Mouse (Mus musculus) cerebellum, adult 2 months (tissue): ENCODE results near the gene Gemin2.

Experiments used
- CTCF ChIP-seq: fragments of 200-500 bp; IDR thresholded peaks from 2 replicates; pipeline ENCODE4 v1.5.1; 2011; ENCODE audit warnings: low read depth, mild to moderate bottlenecking, control low read depth, low read length, moderate library complexity, borderline replicate concordance; ENCODE audit not compliant: insufficient read depth
- POLR2A ChIP-seq: fragments of 200-500 bp; IDR thresholded peaks from 2 replicates; pipeline ENCODE4 v1.6.1; 2011; ENCODE audit warnings: low read length, control low read depth, borderline replicate concordance; ENCODE audit not compliant: insufficient read depth

- no peak for TF ChIP-seq CTCF
- TF ChIP-seq POLR2A: no peak
Measured at GRCm38 (mm10) chr12:59011275-59011843, 1.8 kb upstream of the Gemin2 start.
